Mouse (Mus musculus) bone marrow macrophage, adult 2 months (primary cell): ENCODE results near the gene Adamts16.

Source experiments
- CTCF ChIP-seq: IDR thresholded peaks from 2 replicates; pipeline ENCODE4 v1.5.1; 2012; ENCODE audit warnings: low read depth, mild to moderate bottlenecking, low read length, moderate library complexity
- POLR2A ChIP-seq: IDR thresholded peaks from 2 replicates; pipeline ENCODE4 v1.6.1; 2012; ENCODE audit warnings: mild to moderate bottlenecking, low read depth, low read length, borderline replicate concordance

DNA sequence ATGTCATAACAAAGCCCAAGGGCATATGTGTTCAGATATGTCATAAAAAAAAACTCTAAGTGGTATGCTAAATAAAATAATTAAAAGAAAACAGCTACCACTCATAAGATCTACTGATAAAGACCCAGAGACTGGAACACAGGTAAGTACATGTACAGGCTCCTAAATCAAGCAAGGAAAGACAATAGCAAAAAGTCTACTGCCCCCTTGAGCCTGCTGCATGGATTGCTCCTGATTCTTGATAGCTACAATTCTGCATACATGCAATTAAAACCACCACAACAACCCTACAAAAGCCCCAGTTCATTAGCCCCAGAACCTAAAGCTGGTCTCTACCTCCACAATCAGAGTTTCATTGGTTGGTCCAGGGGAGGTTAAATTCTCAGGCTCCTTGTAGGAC, 74.1 kb downstream of the Adamts16 start:
- no peak for TF ChIP-seq CTCF
- TF ChIP-seq POLR2A: no peak
